Mouse (Mus musculus): ENCODE measurements around the gene Cldn13. TPM values are rescaled to one million over a fixed set of nuclear protein-coding genes. Genes with fewer than 3 reads are reported as not detected.
"Not testable (repeated sequence)": the region's sequence is repeated elsewhere in the genome, so short reads cannot be mapped to it uniquely, and the experiment has no call there.

The Cldn13 gene
- polyA plus RNA-seq (2015; fragmentation: Nextera tagmentation; extraction: Ambion mirVana), result 0.43 and 1.9 TPM in 2 replicates

DNA sequence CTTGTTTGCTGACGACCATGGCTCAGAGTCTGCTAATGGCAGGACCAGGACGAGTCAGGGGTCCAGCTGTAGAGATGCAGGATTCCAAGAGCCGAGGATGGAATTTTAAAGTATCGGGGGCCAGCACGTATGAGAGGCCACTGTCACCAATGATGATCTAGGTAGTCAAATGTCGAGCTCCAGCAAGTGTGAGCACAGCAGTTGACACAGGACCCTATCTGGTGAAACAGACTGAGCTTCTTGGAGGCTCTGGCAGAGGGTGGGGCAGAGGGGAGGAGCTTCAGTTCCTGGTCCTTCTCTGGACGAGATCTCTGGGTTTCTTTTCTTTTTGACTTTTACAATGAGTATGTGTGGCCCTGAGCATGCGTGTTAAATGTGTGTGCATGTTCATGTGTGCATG lies at the start of gene Cldn13:
TSS of gene Cldn13 (minus strand) at position 216 of the 400 bp plus-strand sequence.
- Histone ChIP-seq H3K4me3 (no peak within 1 kb of the TSS), H3K9ac (no peak within 1 kb of the TSS)
- ATAC-seq (replicated peaks; ENCODE audit: insufficient number of reproducible peaks, insufficient read depth, low FRiP score, low read depth), result no peak

DNA sequence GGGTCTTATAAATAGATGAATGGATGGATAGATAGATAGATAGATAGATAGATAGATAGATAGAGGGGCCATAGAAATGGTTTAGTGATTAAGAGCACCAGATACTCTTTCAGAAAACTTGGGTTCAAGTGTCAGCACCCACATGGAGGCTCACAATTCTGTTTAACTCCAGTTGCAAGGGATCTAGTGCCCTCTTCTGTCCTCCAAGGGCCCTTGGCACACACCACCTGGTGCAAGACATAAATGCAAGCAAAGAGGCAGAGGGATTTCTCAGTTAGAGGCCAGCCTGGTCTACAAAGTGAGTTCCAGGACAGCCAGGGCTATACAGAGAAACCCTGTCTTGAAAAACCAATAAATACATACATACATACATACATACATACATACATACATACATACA lies 49.3 kb upstream of the Cldn13 start:
- ATAC-seq (replicated peaks; ENCODE audit: insufficient number of reproducible peaks, insufficient read depth, low FRiP score, low read depth), result not testable (repeated sequence)

More for the DNA sequence above, at the start of gene Cldn13:
- Histone ChIP-seq H3K27ac (no peak within 1 kb of the TSS), H3K36me3 (no peaks in the 10 kb centered on the region), H3K4me2 (no peak within 1 kb of the TSS), H3K9me3 (replicated peaks) (no peaks in the 10 kb centered on the region), H3K4me1 (replicated peaks) (no peaks in the 10 kb centered on the region), H3K27me3 (0 out of 2 replicates have a peak, but pooled peaks cover 3% of the 10 kb centered on the region)
- 73% methylated on average over 8 of the region's 8 CpGs for WGBS

DNA sequence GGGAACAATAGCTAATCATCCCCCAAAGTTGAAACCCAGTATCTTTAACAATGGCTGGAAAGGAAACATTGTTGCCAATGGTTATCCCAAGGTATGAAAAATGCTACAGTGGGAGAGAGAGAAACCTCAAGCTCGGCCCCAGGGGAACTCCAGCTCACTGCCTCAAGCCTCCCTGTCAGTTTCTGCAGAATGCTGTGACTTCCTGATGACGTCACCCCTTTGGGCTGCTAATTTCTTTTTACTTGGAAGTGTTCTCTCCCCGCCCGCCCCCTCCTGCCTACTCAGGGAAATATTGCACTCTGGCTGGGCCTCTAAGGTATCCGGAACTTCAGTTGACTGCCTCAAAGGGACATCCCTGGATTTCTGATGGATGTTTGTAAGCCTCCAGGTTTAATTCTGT lies 48.2 kb upstream of the Cldn13 start:
- WGBS, result 26% methylated on average over 5 of the region's 5 CpGs
- peaks cover 21% of the 10 kb centered on the region for H3K4me1 ChIP-seq (replicated peaks)
- 0 out of 2 replicates have a peak overlapping the region, but pooled peaks have one; percentile 20 for H3K27ac ChIP-seq
- H3K4me2 ChIP-seq, result no peak overlapping the region
- no peaks in the 10 kb centered on the region for H3K9me3 ChIP-seq (replicated peaks)
- no peaks in the 10 kb centered on the region for H3K36me3 ChIP-seq
- ATAC-seq (replicated peaks; ENCODE audit: insufficient number of reproducible peaks, insufficient read depth, low FRiP score, low read depth), result no peak
- H3K9ac ChIP-seq, result no peak overlapping the region
- no peak overlapping the region for H3K4me3 ChIP-seq
- H3K27me3 ChIP-seq, result peaks cover 10% of the 10 kb centered on the region

More for the DNA sequence above, 49.3 kb upstream of the Cldn13 start:
- H3K9ac ChIP-seq; H3K4me2 ChIP-seq; H3K9me3 ChIP-seq (replicated peaks); H3K27me3 ChIP-seq; H3K4me3 ChIP-seq; H3K27ac ChIP-seq; H3K36me3 ChIP-seq: not testable (repeated sequence)
- peaks cover 14% of the 10 kb centered on the region for H3K4me1 ChIP-seq (replicated peaks)

DNA sequence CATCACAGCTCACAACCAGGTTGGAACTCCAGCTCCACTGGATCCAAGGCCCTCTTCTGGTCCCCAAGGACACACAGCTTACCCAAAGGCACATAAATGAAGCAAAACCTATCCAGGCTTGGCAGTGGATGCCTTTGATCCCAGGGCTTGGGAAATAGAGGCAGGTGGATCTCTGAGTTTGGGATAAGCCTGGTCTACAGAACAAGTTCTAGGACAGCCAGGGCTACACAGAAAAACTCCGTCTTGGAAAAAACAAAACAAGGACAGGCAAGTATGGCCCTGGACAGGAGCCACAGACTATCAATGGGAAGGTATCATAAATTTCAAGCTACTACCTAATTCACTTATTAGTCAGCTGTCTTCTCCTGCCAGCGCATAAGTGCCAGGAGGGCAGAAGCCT lies 46.2 kb upstream of the Cldn13 start:
- Histone ChIP-seq H3K27ac (no peak overlapping the region), H3K4me2 (no peak overlapping the region), H3K4me3 (no peak overlapping the region), H3K9me3 (replicated peaks) (no peaks in the 10 kb centered on the region), H3K36me3 (no peaks in the 10 kb centered on the region), H3K27me3 (peaks cover 4% of the 10 kb centered on the region; the same call in 1 of the 2 replicates), H3K9ac (no peak overlapping the region), H3K4me1 (replicated peaks) (peaks cover 23% of the 10 kb centered on the region)
- no peak for ATAC-seq (replicated peaks; ENCODE audit: insufficient number of reproducible peaks, insufficient read depth, low FRiP score, low read depth)
- 88% methylated on average over 2 of the region's 2 CpGs for WGBS

DNA sequence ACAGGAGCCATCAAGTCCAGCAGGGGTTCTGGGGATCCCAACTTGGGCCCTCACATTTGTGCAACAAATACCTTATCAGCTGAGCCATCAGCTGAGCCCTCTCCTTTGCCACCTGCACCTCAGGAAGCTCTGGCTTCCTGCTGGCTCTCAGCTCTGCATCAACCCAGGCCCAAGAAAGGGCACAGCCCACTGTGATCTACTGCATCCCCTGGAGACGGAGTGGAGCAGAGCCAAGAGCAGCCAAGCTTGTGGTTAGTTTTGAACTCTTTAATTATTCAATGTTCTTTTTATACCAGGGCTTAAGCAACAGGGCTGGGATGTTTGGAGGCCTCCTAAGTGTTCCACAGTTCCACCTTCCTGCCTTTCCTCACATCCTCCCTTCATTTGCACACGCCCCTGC lies 45.1 kb upstream of the Cldn13 start:
- no peak overlapping the region for H3K4me3 ChIP-seq
- no peak for ATAC-seq (replicated peaks; ENCODE audit: insufficient number of reproducible peaks, insufficient read depth, low FRiP score, low read depth)
- H3K9me3 ChIP-seq (replicated peaks), result no peaks in the 10 kb centered on the region
- H3K27ac ChIP-seq, result no peak overlapping the region
- H3K4me1 ChIP-seq (replicated peaks), result peaks cover 13% of the 10 kb centered on the region; the same call in 1 of the 2 replicates
- no peak overlapping the region for H3K4me2 ChIP-seq
- H3K9ac ChIP-seq, result no peak overlapping the region
- no peaks in the 10 kb centered on the region for H3K27me3 ChIP-seq
- no peaks in the 10 kb centered on the region for H3K36me3 ChIP-seq
- whole genome bisulfite sequencing, result 62% methylated on average over 2 of the region's 2 CpGs

DNA sequence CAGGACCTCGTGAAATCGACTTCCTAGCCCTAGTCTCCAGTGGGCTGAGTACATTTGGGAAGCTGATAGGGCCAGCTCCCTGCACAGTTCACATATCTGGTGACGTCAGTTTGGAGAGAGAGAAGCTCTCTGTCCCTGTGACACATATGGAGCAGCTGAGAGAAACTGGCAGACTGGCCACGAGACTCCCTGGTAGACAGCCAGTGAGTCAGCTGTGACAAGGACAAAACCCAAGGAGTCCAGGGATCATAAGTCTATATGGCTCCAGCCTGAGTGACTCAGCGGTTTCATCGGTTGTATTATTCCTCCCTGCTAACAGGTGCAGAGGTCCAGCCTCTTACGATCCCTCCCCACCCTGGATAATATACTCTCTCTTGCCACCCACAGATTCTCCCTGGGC lies 43.8 kb upstream of the Cldn13 start:
- H3K4me2 ChIP-seq, result no peak overlapping the region
- WGBS, result 57% methylated on average over 7 of the region's 7 CpGs
- no peaks in the 10 kb centered on the region for H3K9me3 ChIP-seq (replicated peaks)
- H3K27me3 ChIP-seq, result no peaks in the 10 kb centered on the region
- H3K9ac ChIP-seq, result no peak overlapping the region
- H3K27ac ChIP-seq, result no peak overlapping the region
- no peak overlapping the region for H3K4me3 ChIP-seq
- peak; percentile 61 for ATAC-seq (replicated peaks; ENCODE audit: insufficient number of reproducible peaks, insufficient read depth, low FRiP score, low read depth)
- H3K36me3 ChIP-seq, result no peaks in the 10 kb centered on the region
- H3K4me1 ChIP-seq (replicated peaks), result peaks cover 13% of the 10 kb centered on the region; the same call in 1 of the 2 replicates

DNA sequence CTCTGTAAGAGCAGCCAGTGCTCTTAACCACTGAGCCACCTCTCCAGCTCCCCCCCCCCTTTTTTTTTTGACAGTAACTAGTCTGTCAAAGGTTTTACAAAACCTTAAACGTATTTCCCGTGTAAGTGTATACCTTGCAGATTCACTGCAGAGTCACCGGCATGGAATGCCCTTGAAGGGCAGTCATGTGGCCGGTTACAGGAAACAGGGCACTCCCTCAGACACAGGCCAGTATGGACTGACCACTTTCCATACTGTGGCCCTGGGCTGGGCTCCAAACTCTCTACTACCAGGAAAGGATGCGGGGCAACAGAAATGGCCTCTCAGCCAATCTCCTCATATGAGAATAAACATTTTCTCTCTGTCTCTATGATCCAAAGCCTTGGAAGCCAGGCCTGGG lies 40.2 kb upstream of the Cldn13 start:
- Histone ChIP-seq H3K9ac (no peak overlapping the region), H3K4me2 (no peak overlapping the region), H3K4me3 (no peak overlapping the region), H3K4me1 (replicated peaks) (peaks cover 20% of the 10 kb centered on the region), H3K36me3 (no peaks in the 10 kb centered on the region), H3K27ac (no peak overlapping the region), H3K9me3 (replicated peaks) (no peaks in the 10 kb centered on the region), H3K27me3 (peaks cover 4% of the 10 kb centered on the region; the same call in 1 of the 2 replicates)
- ATAC-seq (replicated peaks; ENCODE audit: insufficient number of reproducible peaks, insufficient read depth, low FRiP score, low read depth), result no peak
- WGBS, result 50% methylated on average over 5 of the region's 5 CpGs

DNA sequence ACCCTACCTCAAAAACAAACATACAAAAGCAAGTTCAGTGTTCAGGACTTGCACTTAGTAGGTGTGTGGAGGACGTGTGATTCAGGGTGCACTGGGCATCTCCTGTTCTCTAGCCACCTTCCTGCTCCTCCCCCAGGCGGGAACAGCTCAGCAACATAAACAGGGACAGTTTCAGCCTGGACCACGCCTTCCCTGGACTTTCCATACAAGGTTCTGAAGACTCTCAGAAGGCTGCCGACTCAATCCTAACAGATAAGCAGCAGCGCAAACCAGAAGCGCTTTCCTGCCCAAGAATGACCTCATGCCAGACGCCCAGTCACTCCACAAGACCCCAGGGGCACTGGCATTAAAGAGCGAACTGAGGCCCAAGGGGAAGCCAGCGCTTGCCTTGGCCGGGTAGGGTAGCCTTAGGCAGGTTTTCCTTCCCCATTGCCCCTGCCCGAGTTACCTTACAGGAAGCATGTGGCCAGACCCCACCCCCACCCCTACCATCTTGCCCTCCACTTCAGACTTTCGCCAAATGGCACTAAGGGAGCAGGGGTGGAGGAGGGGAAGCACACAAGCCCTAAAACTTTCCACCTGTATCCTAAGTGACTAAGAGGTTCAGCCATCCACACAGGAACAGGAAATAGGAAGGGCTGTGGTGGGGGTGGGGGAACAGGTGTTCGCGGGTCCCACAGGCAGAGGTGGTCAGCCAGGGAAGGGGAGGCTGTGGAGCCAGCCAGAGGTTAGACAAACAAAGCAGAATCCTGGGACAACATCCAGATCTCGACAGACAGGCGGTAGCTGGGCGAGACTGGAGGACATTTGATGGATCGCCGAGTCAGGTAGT lies 35.9 kb upstream of the Cldn13 start:
- H3K4me2 ChIP-seq, result peak overlapping the region; percentile 56
- peak overlapping the region; percentile 14; the same call in 1 of the 2 replicates for H3K4me3 ChIP-seq
- ATAC-seq (replicated peaks; ENCODE audit: insufficient number of reproducible peaks, insufficient read depth, low FRiP score, low read depth), result peak; percentile 71
- H3K4me1 ChIP-seq (replicated peaks), result peaks cover 31% of the 10 kb centered on the region
- H3K9ac ChIP-seq, result no peak overlapping the region
- H3K27ac ChIP-seq, result peak overlapping the region; percentile 68
- peaks cover 16% of the 10 kb centered on the region for H3K27me3 ChIP-seq
- no peaks in the 10 kb centered on the region for H3K9me3 ChIP-seq (replicated peaks)
- no peaks in the 10 kb centered on the region for H3K36me3 ChIP-seq
- 9% methylated on average over 19 of the region's 19 CpGs for WGBS

DNA sequence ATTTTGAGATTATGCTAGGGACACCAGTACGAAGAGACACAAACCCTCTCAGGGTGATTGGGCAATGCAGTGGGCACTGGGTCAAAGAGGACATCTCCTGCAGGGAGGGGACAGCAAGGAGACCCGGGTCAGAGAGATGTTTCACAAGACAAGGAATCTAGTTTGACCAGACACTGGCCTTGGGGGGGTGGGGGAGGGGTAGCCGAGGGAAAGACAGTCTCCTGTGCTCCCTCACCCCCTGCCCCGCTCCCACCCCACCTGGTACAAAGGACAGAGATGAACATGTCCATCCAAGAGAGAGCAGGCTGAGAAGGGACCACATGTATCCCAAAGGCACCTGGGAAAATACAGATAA lies 32.7 kb upstream of the Cldn13 start:
- Histone ChIP-seq H3K4me2 (no peak overlapping the region), H3K27me3 (peaks cover 27% of the 10 kb centered on the region), H3K9me3 (replicated peaks) (no peaks in the 10 kb centered on the region), H3K36me3 (no peaks in the 10 kb centered on the region), H3K27ac (no peak overlapping the region), H3K4me3 (no peak overlapping the region), H3K4me1 (replicated peaks) (peaks cover 35% of the 10 kb centered on the region), H3K9ac (no peak overlapping the region)
- ATAC-seq (replicated peaks; ENCODE audit: insufficient number of reproducible peaks, insufficient read depth, low FRiP score, low read depth), result no peak
- 53% methylated on average over 4 of the region's 4 CpGs for WGBS

DNA sequence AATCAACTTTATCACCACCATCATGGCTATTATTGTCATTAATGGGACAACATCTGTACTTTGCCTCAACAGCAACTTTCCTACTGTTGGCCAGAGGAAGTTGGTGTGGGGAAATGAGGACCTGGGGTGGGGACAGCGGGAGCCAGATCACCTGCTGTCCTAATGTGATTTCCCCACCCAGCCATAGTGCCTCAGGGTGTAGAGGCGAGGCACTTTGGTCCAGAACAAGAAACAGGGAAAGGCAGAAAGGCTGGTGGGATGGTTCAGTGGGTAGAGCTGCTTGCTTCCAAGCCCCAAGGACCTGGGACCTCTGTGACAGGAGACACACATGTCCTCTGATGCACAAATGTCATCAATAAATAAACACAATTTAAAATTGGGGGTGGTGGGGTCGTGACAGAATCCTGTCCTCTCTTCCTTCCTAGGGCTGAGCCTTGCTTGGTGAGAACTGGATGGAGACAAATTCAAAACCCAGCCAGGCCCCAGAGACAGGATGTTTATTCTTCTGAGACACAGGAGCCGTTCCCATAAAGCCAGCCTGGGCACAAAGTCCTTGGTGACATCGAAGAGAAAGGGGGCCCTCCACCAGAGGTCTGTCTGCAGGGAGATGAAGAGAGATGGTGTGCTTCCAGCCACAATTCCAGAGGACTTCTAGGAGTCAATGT lies 32.2 kb upstream of the Cldn13 start:
- Histone ChIP-seq H3K9ac (no peak overlapping the region), H3K36me3 (no peaks in the 10 kb centered on the region), H3K4me1 (replicated peaks) (peaks cover 35% of the 10 kb centered on the region), H3K9me3 (replicated peaks) (no peaks in the 10 kb centered on the region), H3K4me2 (no peak overlapping the region), H3K27me3 (peaks cover 27% of the 10 kb centered on the region), H3K4me3 (no peak overlapping the region), H3K27ac (no peak overlapping the region)
- WGBS, result 53% methylated on average over 5 of the region's 5 CpGs
- ATAC-seq (replicated peaks; ENCODE audit: insufficient number of reproducible peaks, insufficient read depth, low FRiP score, low read depth), result no peak

DNA sequence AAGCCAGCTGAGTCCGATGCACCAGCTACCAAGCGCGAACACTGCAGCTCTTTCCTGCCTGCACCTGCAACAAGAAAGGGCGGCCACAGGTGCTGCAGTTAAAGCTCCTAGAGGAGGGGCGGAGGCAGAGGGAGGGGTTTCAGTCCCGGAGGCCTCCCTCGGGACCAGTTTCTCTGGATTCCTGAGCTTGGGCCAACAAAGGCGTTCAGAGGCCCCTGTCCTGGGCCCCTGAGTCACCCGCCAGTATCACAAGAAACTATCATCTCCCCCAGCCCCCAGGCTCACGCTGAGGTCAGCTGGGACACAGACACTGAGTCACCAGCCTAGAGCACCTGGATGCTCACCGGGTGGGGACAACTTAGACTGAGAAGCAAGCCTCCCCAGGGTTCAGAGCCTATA lies 31.5 kb upstream of the Cldn13 start, which contains the start of gene Cldn4:
TSS of gene Cldn4 (minus strand) at position 78 of the 399 bp plus-strand sequence.
- peak within 1 kb of the TSS; percentile 39 for H3K4me2 ChIP-seq
- peaks cover 35% of the 10 kb centered on the region for H3K4me1 ChIP-seq (replicated peaks)
- H3K4me3 ChIP-seq, result peak within 1 kb of the TSS; percentile 28
- no peak within 1 kb of the TSS for H3K9ac ChIP-seq
- no peaks in the 10 kb centered on the region for H3K9me3 ChIP-seq (replicated peaks)
- H3K27ac ChIP-seq, result no peak within 1 kb of the TSS; the same call in 1 of the 2 replicates
- H3K27me3 ChIP-seq, result peaks cover 27% of the 10 kb centered on the region
- WGBS, result 14% methylated on average over 11 of the region's 11 CpGs
- H3K36me3 ChIP-seq, result no peaks in the 10 kb centered on the region
- no peak for ATAC-seq (replicated peaks; ENCODE audit: insufficient number of reproducible peaks, insufficient read depth, low FRiP score, low read depth)
